Mouse (Mus musculus) limb, embryonic 14.5 days (tissue): ENCODE data around the gene Bahd1. TPM values are rescaled to one million over a fixed set of nuclear protein-coding genes. Genes with fewer than 3 reads are reported as not detected.

Source experiments
- ATAC-seq: fragments of 200-750 bp; cut with Nextera tagmentation; 2 replicates; pipeline ENCODE4 v1.8.0; 2017; ENCODE audit warnings: low read depth, moderate number of reproducible peaks, moderate TSS enrichment; ENCODE audit not compliant: low FRiP score
- DNase-seq: peaks from one replicate; pipeline ENCODE4 v3.0.0-alpha.2; 2015; ENCODE audit warnings: low spot score
- H3K27ac ChIP-seq: fragments of 300-500 bp; sonication (generic); replicated peaks from 2 replicates; pipeline ENCODE4 v1.5.1; 2014; ENCODE audit warnings: low read depth, mild to moderate bottlenecking, low read length, moderate library complexity, mixed read lengths
- H3K27me3 ChIP-seq: fragments of 300-500 bp; sonication (generic); 2 replicates; pipeline ENCODE4 v1.6.1; 2014; ENCODE audit warnings: low read length, mixed read lengths; ENCODE audit not compliant: control insufficient read depth, insufficient read depth
- H3K36me3 ChIP-seq: fragments of 300-500 bp; sonication (generic); 2 replicates; pipeline ENCODE4 v1.6.1; 2014; ENCODE audit warnings: mild to moderate bottlenecking, low read length, moderate library complexity, mixed read lengths; ENCODE audit not compliant: control insufficient read depth, insufficient read depth
- H3K4me1 ChIP-seq: fragments of 300-500 bp; sonication (generic); 2 replicates; pipeline ENCODE4 v1.6.1; 2014; ENCODE audit warnings: antibody characterized with exemption, low read length, mixed read lengths; ENCODE audit not compliant: control insufficient read depth, insufficient read depth
- H3K4me2 ChIP-seq: fragments of 300-500 bp; sonication (generic); replicated peaks from 2 replicates; pipeline ENCODE4 v1.6.1; 2014; ENCODE audit warnings: low read depth, mild to moderate bottlenecking, low read length, moderate library complexity; ENCODE audit not compliant: severe bottlenecking
- H3K4me3 ChIP-seq: fragments of 300-500 bp; sonication (generic); replicated peaks from 2 replicates; pipeline ENCODE4 v1.5.1; 2014; ENCODE audit warnings: low read length
- H3K9ac ChIP-seq: fragments of 300-500 bp; sonication (generic); 2 replicates; pipeline ENCODE4 v1.6.1; 2014; ENCODE audit warnings: mild to moderate bottlenecking, low read depth, low read length, moderate library complexity; ENCODE audit not compliant: severe bottlenecking
- H3K9me3 ChIP-seq: fragments of 300-500 bp; sonication (generic); 2 replicates; pipeline ENCODE4 v1.6.1; 2016; ENCODE audit warnings: low read length; ENCODE audit not compliant: control insufficient read depth
- POLR2A ChIP-seq: fragments of 200-500 bp; IDR thresholded peaks from 2 replicates; pipeline ENCODE4 v1.8.0; 2012; ENCODE audit warnings: inconsistent platforms, mild to moderate bottlenecking, moderate library complexity, borderline replicate concordance; ENCODE audit not compliant: insufficient read depth, insufficient read length; ENCODE audit errors: extremely low read depth
- WGBS: fragments of 180-500 bp; shearing (Covaris S2); extraction: QIAGEN DNeasy Blood & Tissue Kit; methylation state at CpG from one replicate; pipeline ENCODE4 v1.1.7; 2014; 5-methylcytosine and 5-hydroxymethylcytosine counted together
- polyA plus RNA-seq, 2 experiments: library from polyadenylated mRNA; depleted of rRNA in 1 of 2; stranded (reverse) in 1 of 2; unstranded in 1 of 2; fragments of >200 nt; fragmentation: Nextera tagmentation in 1 of 2; extraction: Ambion mirVana in 1 of 2; gene quantifications; 2 replicates each; pipeline versions ENCODE4 v1.2.1 to v1.2.3; 2012 to 2014

Bahd1 gene
- polyA plus RNA-seq, 2 experiments: 1.5 to 14.1 TPM

DNA sequence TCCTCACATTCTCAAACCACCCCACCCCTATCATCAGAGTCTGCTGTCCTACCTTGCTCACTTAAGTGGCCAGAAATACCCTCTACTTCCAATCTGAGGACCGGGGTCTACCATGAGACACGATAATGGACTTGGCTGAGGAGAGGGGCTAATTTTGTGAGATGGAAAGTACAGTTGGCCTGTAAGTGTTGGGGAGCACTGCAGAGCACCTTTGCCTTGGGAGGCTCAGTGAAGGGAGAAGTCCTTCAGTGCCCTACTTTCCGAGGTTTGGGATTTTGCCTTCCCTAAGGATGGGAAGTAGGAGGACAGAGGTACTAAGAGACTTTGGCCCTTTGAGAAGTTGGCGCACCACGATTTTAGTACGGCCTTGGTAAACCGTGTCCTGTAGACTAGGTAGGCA, 871 bp upstream of the Bahd1 start:
- DNase-seq: no peak
- 21% methylated on average over 7 of the region's 7 CpGs for WGBS
- Histone ChIP-seq H3K4me2 (no peak overlapping the region), H3K9ac (no peak overlapping the region), H3K4me3 (no peak overlapping the region), H3K27ac (no peak overlapping the region), H3K9me3 (no peaks in the 10 kb centered on the region), H3K36me3 (no peaks in the 10 kb centered on the region), H3K4me1 (peaks cover 41% of the 10 kb centered on the region), H3K27me3 (peaks cover 60% of the 10 kb centered on the region)
- ATAC-seq: no peak
- TF ChIP-seq POLR2A: no peak

- Histone ChIP-seq H3K9ac (peak overlapping the region; percentile 47), H3K4me1 (peaks cover 41% of the 10 kb centered on the region), H3K9me3 (no peaks in the 10 kb centered on the region), H3K27me3 (peaks cover 50% of the 10 kb centered on the region), H3K27ac (no peak overlapping the region), H3K36me3 (no peaks in the 10 kb centered on the region), H3K4me3 (peak overlapping the region; percentile 83), H3K4me2 (peak overlapping the region; percentile 99)
- DNase-seq (no peak), ATAC-seq (no peak)
- TF ChIP-seq POLR2A: no peak
- 2% methylated on average over 11 of the region's 11 CpGs for WGBS
Measured at GRCm38 (mm10) chr2:118900826-118901140, 606 bp downstream of the Bahd1 start.

GRCm38 (mm10) chr2:118901175-118902031, 1.2 kb downstream of the Bahd1 start:
- Histone ChIP-seq H3K4me2 (peak overlapping the region; percentile 99), H3K36me3 (no peaks in the 10 kb centered on the region), H3K4me3 (peak overlapping the region; percentile 83), H3K27ac (peak overlapping the region; percentile 68; the same call in 1 of the 2 replicates), H3K9ac (peak overlapping the region; percentile 75), H3K27me3 (peaks cover 44% of the 10 kb centered on the region), H3K9me3 (no peaks in the 10 kb centered on the region), H3K4me1 (peaks cover 37% of the 10 kb centered on the region)
- TF ChIP-seq POLR2A: no peak
- peak; percentile 96 for ATAC-seq
- peak; percentile 95 for DNase-seq
- 2% methylated on average over 44 of the region's 120 CpGs for WGBS

DNA sequence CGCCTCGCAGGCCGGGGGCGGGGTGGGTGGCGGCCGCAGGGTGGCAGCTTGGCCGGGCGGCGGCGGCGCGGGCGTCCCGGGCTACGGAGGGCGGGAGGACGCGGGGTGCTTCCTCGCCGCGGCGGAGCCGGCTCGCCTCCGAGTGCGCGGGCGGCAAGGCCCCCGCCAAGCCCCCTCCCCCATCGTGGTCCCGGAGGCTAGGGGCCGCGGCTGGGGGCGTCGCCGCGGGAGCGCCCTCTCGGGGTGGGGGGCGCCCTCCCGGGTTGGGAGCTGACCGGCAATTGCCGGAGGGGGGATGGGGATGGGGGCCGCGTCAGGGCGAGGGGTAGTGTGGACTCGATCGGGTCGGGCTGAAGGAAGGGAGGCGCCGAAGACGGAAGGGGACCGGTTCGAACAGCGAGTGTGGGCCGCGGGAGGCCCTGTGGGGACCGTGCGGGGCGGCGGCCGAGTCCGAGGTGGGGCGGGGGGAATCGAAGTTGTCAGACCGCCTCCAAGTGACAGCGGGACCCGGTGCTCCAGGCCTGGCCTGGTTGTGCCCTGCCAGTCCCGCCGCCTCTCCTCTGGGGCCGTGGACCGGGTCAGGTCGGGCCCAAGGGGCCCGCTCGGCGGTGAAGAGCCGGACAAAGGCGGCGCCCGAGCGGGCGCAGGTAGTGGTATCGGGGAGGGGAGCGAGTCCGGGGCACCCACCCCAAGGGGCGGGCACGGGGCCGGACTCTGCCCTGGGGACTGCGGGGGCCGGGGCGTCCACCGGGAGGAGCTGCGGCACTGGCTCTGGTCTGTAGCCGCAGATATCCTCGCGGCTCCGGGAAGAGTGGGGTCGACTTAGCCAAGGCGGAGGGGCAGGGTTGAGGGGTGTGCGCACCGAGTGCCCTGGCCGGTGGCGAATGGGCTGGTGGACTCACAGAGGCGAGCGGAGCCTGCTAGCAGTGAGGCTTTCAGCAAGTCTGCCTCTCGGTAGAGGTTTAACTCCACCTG, 2.2 kb downstream of the Bahd1 start:
- ATAC-seq (no peak), DNase-seq (no peak)
- TF ChIP-seq POLR2A: no peak
- no peaks in the 10 kb centered on the region for H3K9me3 ChIP-seq
- H3K36me3 ChIP-seq: no peaks in the 10 kb centered on the region
- peak overlapping the region; percentile 99 for H3K4me2 ChIP-seq
- H3K27ac ChIP-seq: no peak overlapping the region
- H3K4me3 ChIP-seq: peak overlapping the region; percentile 83
- H3K4me1 ChIP-seq: peaks cover 28% of the 10 kb centered on the region
- H3K9ac ChIP-seq: peak overlapping the region; percentile 75
- peaks cover 35% of the 10 kb centered on the region for H3K27me3 ChIP-seq
- WGBS: 0% methylated on average over 20 of the region's 106 CpGs

- H3K27ac ChIP-seq: no peak overlapping the region
- 11% methylated on average over 10 of the region's 10 CpGs for WGBS
- peaks cover 25% of the 10 kb centered on the region for H3K27me3 ChIP-seq
- H3K4me2 ChIP-seq: peak overlapping the region; percentile 99; the same call in 1 of the 2 replicates
- no peaks in the 10 kb centered on the region for H3K36me3 ChIP-seq
- no peak overlapping the region for H3K9ac ChIP-seq
- ATAC-seq (no peak), DNase-seq (no peak)
- TF ChIP-seq POLR2A: no peak
- H3K4me3 ChIP-seq: peak overlapping the region; percentile 83
- H3K4me1 ChIP-seq: peaks cover 19% of the 10 kb centered on the region
- no peaks in the 10 kb centered on the region for H3K9me3 ChIP-seq
Measured at GRCm38 (mm10) chr2:118903333-118903741, 3.2 kb downstream of the Bahd1 start.
